Mouse (Mus musculus) MEL (cell line): ENCODE measurements around the gene Trappc10.

ENCODE experiments used
- CTCF ChIP-seq, 3 experiments: IDR thresholded peaks in 2 of 3; conservative IDR thresholded peaks in 1 of 3; 2 replicates each; pipeline ENCODE4 v1.5.1; 2011 to 2012; ENCODE audit warnings: low read length in 3 of 3, low read depth in 2 of 3, mild to moderate bottlenecking in 2 of 3, improper control_type of control experiment in 1 of 3, inconsistent platforms in 1 of 3, mixed read lengths in 1 of 3, moderate library complexity in 1 of 3; ENCODE audit not compliant: control insufficient read depth in 1 of 3, insufficient read depth in 1 of 3, poor library complexity in 1 of 3, severe bottlenecking in 1 of 3
- E2F4 ChIP-seq: IDR thresholded peaks from 2 replicates; pipeline ENCODE4 v1.6.1; 2011; ENCODE audit warnings: low read depth, low read length, improper control_type of control experiment, borderline replicate concordance
- EP300 ChIP-seq, 2 experiments: IDR thresholded peaks; 2 replicates each; pipeline ENCODE4 v1.6.1; 2011; ENCODE audit warnings: improper control_type of control experiment in 2 of 2, low read length in 2 of 2, low read depth in 1 of 2, mild to moderate bottlenecking in 1 of 2
- GABPA ChIP-seq: IDR thresholded peaks from 2 replicates; pipeline ENCODE4 v1.6.1; 2012; ENCODE audit warnings: low read depth, mild to moderate bottlenecking, inconsistent platforms, low read length, improper control_type of control experiment, moderate library complexity
- GATA1 ChIP-seq: IDR thresholded peaks from 2 replicates; pipeline ENCODE4 v1.6.1; 2011; ENCODE audit warnings: low read depth, low read length, improper control_type of control experiment
- JUND ChIP-seq: IDR thresholded peaks from 2 replicates; pipeline ENCODE4 v1.6.1; 2011; ENCODE audit warnings: low read depth, mild to moderate bottlenecking, improper control_type of control experiment, low read length
- MAZ ChIP-seq: IDR thresholded peaks from 2 replicates; pipeline ENCODE4 v1.6.1; 2012; ENCODE audit warnings: low read depth, mild to moderate bottlenecking, inconsistent platforms, low read length, improper control_type of control experiment
- MYC ChIP-seq: IDR thresholded peaks from 2 replicates; pipeline ENCODE4 v1.6.1; 2011; ENCODE audit warnings: low read depth, mild to moderate bottlenecking, low read length, improper control_type of control experiment, moderate library complexity
- POLR2A ChIP-seq, 2 experiments: IDR thresholded peaks; 2 replicates each; pipeline ENCODE4 v1.6.1; 2011 to 2012; ENCODE audit warnings: low read length in 2 of 2, mild to moderate bottlenecking in 2 of 2, control low read depth in 1 of 2, improper control_type of control experiment in 1 of 2, low read depth in 1 of 2, moderate library complexity in 1 of 2; ENCODE audit not compliant: control insufficient read depth in 1 of 2, insufficient read depth in 1 of 2, poor library complexity in 1 of 2
- TAL1 ChIP-seq: IDR thresholded peaks from 2 replicates; pipeline ENCODE4 v1.6.1; 2012; ENCODE audit warnings: mild to moderate bottlenecking, inconsistent platforms, low read length, moderate library complexity, mixed read lengths
- TBP ChIP-seq: IDR thresholded peaks from 2 replicates; pipeline ENCODE4 v1.8.0; 2011; ENCODE audit warnings: low read depth, low read length, improper control_type of control experiment
- USF1 ChIP-seq: IDR thresholded peaks from 2 replicates; pipeline ENCODE4 v1.6.1; 2014; ENCODE audit warnings: low read depth, mild to moderate bottlenecking, inconsistent platforms, low read length, improper control_type of control experiment, moderate library complexity
- ZNF384 ChIP-seq: IDR thresholded peaks from 2 replicates; pipeline ENCODE4 v1.6.1; 2012; ENCODE audit warnings: low read depth, mild to moderate bottlenecking, inconsistent platforms, low read length, improper control_type of control experiment

DNA sequence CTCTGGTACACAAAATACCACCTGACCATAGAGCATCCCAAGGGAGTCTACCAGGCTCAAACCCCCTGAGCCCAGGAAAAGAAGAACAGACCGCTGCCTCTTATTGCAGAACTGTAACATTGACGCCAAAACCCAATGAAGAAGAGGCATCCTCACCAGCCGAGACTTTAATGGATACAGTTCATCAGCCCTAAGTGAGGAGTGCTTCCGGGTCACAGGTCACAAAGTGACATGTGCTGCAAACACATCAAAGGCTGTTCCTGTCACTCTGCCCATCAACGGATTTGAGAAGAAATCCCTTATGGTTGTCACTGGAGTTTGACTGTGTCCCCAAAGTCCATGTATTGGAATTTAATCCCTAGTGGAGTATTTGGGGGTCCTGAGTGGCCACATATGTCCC, 14.8 kb upstream of the Trappc10 start:
- no peak for TF ChIP-seq MYC
- no peak for TF ChIP-seq CTCF (IDR thresholded peaks at IDR 0.05 in 2 of 3, conservative IDR thresholded peaks at IDR 0.05 in 1 of 3; ENCODE audit: control insufficient read depth in 1 of 3, insufficient read depth in 1 of 3, low read depth in 2 of 3, low read length in 3 of 3, poor library complexity in 1 of 3, severe bottlenecking in 1 of 3)
- TF ChIP-seq POLR2A (IDR thresholded peaks at IDR 0.05; ENCODE audit: control insufficient read depth in 1 of 2, insufficient read depth in 1 of 2, low read depth in 1 of 2, low read length in 2 of 2, poor library complexity in 1 of 2), result no peak
- TF ChIP-seq JUND, result no peak
- TF ChIP-seq GATA1, result no peak
- no peak for TF ChIP-seq USF1
- no peak for TF ChIP-seq TAL1
- TF ChIP-seq EP300 (IDR thresholded peaks at IDR 0.05; ENCODE audit: low read depth in 1 of 2, low read length in 2 of 2), result no peak
- no peak for TF ChIP-seq E2F4
- no peak for TF ChIP-seq MAZ
- TF ChIP-seq TBP, result no peak
- no peak for TF ChIP-seq ZNF384
- TF ChIP-seq GABPA, result no peak
